Mouse (Mus musculus) brain, embryonic 18.5 days (tissue): ENCODE data around the gene Atxn1.

Experiments
- DNase-seq: peaks from one replicate; pipeline ENCODE4 v3.0.0-alpha.2; 2012; ENCODE audit warnings: low read depth, low spot score

Gene Atxn1

DNA sequence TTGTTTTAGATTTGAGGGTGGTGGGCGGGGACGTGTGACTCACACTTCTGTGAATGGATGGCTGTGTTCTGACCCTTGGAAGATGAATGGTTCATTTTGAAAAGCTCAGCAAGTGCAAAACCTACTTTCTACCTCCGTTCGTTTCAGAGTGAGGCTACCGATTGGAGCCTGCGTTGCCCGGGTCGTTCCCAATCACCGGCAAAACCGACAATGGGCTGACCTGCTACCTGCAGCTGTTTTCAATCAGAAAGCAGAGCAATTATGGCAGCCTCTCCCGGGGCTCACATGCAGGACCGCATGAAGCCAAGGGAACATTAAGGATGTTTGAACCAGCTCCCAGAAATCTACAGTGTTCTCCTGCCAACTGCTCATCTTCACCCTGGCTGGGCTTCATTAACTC lies 382.5 kb downstream of the Atxn1 start:
- no peak for DNase-seq

DNA sequence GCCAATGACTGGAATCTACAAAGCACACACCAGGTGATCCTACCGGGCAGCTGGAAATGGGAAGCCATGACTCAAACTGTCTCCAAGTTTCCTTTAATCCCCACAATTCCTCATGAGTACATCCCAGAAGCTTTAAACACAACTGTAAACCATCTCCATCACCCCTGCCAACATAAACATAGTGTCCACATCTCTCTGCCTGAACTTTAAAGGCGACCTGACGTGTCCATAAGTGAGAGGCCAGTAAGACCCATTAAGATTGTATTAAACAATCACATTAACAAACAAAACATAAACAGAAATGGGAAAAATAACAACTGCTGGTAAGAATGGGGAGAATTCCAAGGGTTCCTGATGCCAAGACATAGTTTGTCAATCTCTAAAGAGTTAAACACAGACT lies 385.1 kb downstream of the Atxn1 start:
- DNase-seq = no peak

DNA sequence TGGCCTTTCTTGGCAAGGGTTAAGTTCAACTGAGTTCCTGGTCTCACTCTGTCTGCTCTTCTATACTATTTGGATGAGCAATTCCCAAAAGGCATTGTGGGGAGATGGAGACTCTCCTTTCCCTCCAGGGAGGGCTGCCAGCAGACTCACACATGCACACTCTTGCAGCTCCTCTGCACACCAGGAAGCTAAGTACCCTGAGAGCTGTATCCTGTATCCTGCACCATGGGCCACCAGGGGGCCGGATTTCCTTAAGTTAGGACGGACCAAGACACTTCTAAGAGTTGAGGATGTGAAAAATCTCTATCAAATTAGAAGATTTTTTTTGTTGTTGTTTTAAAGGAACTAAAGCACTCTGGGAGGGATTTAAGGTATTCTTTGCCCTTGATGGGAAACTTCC lies 387.0 kb downstream of the Atxn1 start:
- no peak for DNase-seq

DNA sequence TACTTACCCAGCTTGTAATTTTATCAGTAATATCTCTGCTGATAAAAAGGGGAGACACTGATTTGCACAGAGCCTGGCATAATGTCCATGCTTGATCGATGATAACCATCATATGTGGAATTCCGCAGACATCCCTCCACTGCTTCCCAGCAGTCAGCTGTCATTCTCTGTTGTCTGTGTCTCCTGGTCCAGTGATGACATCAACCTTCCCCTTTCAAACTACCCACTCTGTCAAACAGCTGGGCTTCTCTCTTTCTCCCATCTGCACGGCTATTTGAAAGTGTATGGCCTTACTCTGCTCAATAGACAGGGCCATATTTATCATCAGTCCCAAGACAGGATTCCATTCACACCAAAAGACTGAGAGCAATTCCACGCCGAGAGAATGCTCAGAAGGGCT lies 387.4 kb downstream of the Atxn1 start:
- DNase-seq = no peak

DNA sequence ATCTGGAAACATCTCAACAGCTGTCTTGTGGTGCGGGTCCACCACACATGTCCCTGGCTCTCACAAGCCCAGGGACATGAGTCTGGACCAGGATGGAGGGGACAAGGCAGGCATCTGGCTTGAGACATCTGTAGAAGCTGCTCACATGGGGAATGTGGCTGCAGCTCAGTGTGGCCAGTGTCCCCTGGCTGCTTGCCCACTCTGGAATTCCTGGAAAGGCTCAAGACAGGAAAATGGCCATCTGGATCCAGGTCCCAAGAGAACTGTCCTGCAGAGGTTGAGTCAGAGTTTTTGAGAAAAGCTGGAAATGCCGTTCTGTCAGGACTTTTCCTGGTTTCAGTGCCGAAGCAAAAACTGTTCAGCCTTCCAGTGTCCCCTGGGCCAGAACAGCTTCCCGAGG lies 388.6 kb downstream of the Atxn1 start:
- no peak for DNase-seq

DNA sequence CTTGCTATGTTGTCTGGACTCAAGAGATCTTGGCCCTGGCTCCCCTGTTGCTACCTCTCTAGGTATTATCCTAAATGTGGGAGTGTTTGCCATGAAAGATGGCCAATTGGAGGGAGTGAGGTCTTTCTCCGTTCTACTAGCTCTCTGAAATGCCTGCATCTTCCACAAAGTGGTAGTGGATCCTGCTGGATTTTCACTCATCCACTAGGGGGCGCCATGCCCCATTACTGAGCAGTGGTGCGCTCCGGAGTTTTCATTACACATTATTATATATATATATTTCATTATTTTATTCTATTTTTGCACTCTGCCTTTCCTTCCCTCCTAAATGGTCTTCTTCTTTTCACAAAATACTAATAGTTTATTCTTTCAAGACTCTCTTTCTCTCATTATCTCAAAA lies 392.0 kb downstream of the Atxn1 start:
- no peak for DNase-seq

DNA sequence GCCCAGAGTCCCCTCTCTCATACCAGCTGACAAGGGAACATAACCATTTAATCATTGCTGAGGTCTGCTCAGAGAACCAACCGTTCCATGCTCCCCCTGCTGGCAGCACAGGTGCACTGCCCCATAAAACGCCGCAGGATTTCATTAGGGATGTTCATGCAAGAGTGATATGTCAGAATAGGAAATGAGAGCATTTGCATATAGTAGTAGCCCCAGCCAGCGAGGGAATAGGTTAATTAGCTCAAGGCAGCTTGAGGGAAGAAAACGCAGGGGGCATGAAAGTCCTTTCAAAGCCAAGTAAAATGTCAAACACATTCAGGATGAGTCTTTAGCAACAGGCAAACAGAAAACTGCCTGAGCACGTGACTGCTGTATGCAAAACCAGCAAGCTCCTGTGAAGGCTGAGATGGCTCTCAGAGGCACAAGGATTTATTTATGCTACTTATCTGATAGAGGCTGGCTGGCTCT lies 393.0 kb downstream of the Atxn1 start:
- DNase-seq = peak; percentile 58

DNA sequence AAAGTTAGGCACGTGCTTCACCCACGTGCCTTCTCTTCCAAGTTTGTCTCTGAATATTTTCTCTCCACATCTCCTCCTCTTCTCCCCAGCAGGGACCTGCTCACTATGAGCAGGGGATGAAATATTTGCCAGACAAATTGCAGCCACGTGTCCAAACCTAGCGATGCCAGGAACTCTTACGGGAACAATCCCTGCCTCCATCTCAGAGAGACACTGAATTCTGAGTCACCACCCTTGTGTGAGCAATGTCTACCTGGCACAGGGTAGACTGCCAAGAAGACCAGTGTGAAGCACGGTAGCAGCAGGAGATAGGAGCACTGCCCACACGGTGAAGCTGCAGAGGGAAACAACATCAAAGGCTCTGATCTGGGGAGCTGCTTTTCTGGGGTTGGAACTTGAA lies 394.9 kb downstream of the Atxn1 start:
- no peak for DNase-seq

DNA sequence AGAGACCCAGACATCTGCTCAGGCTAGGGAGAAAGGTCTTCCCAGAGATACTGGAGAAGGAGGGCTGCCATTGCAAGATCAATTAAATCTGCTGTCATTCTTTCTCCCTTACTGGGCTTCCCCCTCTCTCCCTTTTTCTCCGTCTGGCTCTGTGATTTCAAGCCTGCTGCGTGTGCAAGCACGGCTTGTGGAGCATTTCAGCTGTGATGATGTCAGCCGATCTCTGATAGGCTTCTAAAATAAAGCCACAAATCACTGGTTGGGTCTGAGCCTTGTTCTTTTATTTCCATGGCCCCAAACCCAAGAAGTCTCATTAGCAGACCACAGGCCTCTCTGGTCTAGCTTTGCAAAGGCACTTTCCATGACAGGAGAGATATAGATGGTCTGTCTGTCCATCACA lies 399.9 kb downstream of the Atxn1 start:
- DNase-seq = no peak

DNA sequence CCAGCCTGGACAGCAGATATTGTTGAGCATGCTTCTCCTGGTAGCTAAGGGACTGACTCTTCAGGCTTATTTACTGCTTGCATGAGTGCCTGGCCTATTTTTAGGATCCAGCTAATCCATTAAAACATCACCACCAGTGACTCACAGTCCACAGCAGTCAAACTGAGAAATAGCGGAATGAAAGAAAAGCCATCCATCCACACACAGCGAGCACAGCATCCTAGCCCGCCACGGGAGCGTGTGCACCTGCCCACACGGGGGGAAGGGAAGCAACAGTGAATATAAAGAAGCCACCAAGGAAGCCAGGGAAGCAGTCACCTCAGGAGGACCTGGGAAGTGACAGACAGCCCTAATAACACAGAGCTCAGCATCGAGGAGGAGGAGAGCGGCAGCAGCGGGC lies 402.8 kb downstream of the Atxn1 start:
- no peak for DNase-seq

DNA sequence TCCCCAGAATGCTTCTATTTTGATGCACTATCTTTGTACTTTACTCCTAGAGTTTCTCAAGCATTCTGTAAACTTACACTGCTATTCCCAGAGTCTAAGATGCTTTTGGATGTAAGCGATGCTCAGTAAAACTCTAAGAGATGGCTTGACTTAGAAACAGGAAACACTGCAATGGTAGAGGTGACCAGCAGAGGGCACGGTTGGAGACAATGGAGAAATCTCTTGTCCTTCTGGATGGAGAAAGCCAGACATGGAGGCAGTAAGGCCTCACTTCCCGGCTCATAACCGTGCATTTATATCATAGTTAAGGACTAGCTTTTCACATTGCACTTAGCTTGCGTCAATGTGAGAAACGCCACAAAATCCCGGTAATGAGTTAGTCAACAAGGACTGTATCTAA lies 404.3 kb downstream of the Atxn1 start:
- no peak for DNase-seq

DNA sequence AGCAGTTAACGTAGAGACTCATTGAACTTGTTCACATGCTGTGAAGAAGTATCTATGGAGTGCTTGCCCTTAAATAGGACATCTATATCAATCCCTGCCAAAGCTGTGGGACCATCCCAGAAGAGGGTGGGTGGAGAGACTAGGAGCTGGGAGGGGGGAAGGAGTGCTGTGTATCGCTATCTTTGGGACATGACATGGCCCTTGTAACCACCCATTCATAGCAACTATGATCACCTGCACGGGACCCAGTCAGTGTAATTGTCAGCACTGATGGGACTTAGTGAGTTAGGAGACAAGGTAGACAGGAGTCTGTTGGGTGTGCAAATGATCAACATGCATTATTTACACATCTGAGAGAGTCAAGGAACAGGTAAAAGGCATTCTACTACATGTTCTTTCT lies 405.6 kb downstream of the Atxn1 start:
- DNase-seq = no peak

DNA sequence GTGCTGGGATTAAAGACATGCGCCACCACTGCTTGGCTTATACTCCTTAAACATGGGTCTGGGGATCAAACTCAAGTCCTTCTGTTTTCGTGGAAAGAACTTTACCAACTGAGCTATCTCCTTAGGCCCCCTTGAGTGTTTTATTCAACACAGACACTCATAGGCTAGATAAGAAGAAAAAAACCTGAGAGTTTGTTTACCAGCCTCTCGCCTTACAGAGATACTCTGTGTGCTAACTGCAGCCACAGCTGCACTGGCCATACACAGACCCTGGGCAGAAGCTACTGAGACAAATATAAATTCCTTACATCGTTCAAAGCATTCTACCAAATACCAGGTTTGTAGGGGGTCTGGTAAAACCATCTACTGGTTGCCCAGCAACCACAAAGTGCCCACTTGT lies 406.4 kb downstream of the Atxn1 start:
- DNase-seq = no peak

DNA sequence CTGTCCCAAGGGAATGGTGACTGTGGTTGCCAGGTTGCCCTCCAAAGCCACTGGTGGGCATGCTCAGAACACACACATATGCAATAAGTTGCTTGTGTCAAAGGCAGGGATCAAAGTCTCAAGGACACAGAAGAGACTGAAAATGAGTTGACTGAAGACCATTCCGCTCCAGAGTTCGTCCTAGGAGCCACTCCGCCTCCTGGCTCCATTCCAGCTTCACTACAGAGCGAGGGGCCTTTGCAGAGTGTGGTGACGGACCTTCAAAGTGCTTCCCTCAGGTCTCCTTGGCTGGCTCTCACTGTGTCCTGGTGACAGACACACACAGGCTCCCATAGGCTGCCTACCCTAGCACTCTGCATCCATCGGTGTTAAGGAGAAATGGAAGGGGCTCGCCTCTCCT lies 411.1 kb downstream of the Atxn1 start:
- no peak for DNase-seq

DNA sequence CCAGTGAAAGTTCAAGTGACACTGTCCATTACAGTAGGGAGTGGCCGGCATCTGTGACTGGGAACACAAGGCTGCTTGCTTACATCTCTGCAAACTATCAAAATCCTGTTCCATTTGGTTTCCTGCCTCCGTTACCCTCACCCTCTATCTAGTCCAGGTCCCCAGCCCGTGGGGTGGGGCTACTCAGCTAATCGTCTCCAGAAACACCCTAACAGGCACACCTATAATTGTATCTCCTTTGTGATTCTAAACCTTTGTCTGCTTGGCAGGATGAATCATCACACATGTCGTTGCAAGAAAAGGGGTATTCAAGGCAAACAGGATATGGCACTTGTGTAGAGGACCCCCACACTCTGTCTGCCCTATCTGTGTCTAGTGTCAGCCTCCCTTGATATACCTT lies 417.3 kb downstream of the Atxn1 start:
- no peak for DNase-seq

DNA sequence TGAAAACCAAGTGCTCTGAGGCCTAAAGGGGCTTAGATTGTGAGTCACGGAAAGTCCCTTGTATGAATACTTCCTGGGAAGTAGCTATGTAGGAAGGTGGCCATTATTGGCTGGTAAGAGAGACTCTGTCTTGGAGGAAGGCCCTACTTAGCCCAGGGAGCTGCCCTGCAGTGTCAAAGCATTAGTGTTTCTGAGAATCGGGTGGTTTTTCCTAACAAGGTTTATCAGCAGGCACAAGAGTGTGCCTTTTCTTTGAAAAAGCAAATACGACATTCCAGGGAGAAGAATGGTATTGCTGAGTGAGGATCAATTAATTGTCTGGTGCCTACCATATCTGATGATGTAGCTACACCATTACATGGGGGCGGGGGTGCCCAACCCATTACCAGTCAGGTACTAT lies 417.9 kb downstream of the Atxn1 start:
- no peak for DNase-seq

DNA sequence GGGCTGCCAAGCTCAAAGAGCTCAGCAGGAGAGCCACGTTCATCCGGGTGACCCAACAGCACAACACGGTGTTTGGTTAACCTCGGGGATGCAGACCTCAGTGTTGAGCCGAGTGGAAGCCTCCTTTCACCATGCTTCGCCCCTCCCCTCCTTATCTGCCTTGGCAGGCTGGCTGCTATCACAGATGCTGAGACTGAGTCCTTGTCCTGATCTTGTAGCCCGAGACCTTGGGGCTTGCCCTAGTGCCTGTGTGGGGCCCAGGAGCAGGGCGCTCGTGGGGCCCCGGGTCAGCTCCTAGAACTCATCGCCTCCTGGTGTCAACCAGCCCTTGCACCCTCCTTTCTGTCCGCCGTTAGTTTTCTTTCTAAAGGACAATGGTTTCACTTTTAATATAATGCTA lies 418.8 kb downstream of the Atxn1 start:
- DNase-seq = no peak

DNA sequence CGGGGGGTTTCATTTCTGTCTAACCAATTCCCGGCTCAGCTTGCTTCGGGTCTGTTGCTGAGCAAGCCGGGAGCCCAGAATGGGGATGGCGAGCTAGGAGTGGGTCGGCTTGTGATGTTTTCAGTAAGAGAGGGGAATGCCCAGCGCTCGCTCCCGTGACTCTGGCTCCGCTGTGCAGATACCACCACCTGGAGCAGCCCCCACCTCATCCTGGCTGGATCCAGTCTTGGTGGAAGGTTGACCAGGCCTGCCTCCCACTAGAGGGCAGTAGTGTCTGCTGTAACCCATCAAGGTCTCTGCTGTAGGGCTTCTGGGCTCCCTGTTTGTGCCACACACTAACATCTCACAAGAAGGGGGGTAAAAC lies 425.6 kb downstream of the Atxn1 start:
- DNase-seq = peak; percentile 67

DNA sequence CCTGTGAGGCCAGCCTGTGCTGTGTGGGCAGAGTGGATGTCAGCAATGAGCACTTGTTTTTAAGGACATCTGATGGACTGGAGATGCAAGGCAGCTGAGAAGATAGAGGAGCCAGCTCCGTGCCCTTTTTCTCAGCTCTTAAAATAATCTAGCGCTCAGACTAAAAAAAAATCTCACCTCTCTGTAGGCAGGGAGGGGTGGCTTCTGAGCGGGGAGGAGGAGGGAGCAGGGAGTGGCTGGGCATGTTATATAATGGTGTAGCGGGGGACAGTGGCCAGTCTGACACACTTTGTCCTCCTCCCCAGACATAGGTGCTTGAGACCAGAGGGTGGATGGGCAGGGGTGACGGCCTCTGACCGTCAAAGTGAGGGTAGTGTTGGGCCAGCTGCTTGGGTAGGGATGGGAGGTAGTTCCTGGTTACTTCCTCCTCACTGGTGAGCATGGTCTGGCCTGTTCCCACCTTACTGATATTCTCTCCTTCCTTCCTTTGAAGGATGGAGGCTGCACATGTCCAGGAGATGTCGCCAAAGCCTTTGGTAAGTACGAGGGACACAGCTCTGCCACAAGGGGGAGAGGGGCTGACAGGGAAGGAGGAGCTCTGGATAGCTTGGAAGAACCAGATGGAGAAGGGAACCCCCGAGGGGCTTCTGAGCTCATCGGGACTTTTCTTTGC lies 426.1 kb downstream of the Atxn1 start:
- DNase-seq = peak; percentile 84

DNA sequence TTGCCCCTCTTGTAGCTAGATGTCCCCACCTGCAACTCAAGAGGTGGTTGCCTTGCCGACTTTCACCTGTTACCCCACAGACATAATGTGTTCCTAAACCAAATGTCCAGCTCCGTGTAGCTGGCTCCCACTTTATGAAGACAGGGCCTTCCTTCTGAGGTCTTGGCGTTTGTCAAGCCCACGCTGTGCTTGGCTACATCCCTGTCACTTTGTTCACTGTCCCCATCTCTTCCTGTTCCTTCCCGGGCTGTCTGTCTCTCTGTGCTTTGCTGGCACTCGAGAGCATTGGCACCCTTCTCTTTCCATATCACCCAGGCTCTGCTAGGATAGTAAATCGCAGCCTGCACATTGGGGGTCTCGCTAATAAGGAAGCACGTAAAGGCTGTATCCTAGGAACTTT lies 426.7 kb downstream of the Atxn1 start:
- DNase-seq = no peak

DNA sequence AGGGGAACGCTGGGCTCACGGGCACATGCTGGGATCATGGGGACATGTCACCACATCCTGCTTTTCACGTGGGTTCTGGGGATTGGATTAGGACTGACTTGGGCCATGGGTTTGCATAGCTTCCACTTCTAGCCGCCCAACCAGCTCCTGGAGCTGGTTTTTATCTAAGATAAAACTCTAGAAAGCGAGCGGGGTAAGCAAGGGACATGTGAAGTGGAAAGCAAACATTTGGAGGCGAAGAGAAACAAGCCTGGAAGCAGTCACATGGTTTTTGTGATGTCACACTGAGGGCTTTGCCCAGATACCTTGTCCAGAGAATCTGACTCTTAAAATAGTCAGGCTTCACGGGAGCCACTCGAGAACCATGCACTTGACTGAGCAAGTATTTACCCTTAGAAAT lies 427.7 kb downstream of the Atxn1 start:
- no peak for DNase-seq

DNA sequence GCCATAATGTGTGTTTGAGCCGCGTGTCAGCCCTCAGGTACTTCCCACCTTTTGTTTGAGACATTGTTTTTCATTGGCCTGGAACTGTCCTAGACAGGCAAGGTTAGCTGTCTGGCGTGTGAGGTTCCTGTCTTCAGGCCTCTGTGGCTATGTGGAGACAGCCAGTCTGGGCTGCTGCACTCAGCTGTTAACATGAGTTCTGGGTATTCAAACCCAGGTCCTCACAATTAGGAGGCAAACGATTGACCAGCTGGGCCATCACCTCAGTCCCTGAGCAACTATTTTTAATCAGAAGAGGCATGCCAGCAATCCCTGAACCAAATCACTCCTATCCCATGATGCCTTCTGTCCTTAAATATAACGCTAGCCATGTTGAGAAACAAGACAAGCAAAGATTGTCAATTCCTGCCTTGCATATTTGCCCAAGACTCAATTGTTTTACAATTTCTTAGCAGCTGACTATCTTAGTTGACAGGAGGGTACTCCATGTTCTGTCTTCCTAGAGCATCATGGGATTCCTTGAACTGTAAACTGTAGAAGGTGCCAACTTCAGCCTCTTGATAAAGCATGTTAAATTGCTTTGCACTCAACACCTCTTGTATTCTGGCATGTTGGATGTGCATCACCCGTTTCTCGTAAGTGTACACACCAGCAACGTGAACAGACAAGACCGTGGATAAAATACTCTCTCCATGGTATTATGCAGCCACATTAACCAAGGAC lies 428.9 kb downstream of the Atxn1 start:
- no peak for DNase-seq

DNA sequence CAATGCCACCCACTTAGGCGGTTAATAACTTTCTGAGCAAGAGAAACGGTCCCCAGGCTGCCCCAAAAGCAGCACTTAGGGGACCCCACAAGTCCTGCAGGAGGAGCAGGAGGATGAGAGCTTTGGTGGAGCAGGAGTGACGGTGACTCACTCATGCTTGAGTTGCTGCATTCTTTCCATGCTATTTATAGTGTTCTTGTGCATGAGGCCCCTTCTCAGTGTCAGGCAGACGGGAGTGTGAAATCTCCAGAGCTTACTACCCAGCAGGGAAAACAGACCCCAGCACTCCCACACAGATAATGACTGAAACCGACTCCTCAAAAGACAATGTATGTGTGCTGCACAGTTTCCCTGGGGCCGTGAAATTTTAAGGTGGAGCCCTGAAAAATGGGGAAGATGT lies 434.1 kb downstream of the Atxn1 start:
- DNase-seq = no peak

DNA sequence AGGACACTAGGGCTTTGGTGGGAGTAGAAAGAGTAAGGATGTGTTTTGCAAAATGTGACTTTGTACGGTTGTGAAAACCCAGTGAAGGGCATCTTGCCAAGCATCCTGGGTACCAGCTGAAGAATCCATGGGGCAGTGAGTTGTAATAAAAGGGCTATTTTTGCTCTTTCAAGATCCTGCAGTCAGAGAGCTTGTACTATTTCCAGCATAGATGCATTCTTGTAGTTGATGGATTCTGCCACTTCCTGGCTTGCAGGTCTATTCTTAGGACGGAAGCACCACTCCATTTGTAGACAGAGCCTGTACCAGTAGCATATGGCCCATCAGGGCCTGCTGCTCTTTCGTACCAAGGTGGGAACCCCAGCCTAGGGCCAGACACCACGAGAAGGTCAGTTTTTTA lies 436.0 kb downstream of the Atxn1 start:
- DNase-seq = no peak
